Mouse (Mus musculus) hindbrain, embryonic 15.5 days (tissue): Measurements from ENCODE around the gene Gm45717. TPM values are rescaled to one million over a fixed set of nuclear protein-coding genes. Genes with fewer than 3 reads are reported as not detected.
A peak's percentile ranks its signal among the peaks of the same experiment; 100 is the strongest.

Source experiments
- ATAC-seq: fragments of 200-750 bp; cut with Nextera tagmentation; 2 replicates; pipeline ENCODE4 v1.8.0; 2017; ENCODE audit warnings: low read depth, moderate number of reproducible peaks, moderate TSS enrichment; ENCODE audit not compliant: low FRiP score
- H3K27ac ChIP-seq: fragments of 300-500 bp; sonication (generic); replicated peaks from 2 replicates; pipeline ENCODE4 v1.5.1; 2015; ENCODE audit warnings: mild to moderate bottlenecking, inconsistent platforms
- H3K27me3 ChIP-seq: fragments of 300-500 bp; sonication (generic); 2 replicates; pipeline ENCODE4 v1.6.1; 2015; ENCODE audit warnings: control low read depth, inconsistent platforms
- H3K36me3 ChIP-seq: fragments of 300-500 bp; sonication (generic); 2 replicates; pipeline ENCODE4 v1.6.1; 2015; ENCODE audit warnings: control low read depth, inconsistent platforms
- H3K4me1 ChIP-seq: fragments of 300-500 bp; sonication (generic); replicated peaks from 2 replicates; pipeline ENCODE4 v1.6.1; 2015; ENCODE audit warnings: control low read depth, inconsistent platforms
- H3K4me2 ChIP-seq: fragments of 300-500 bp; sonication (generic); 2 replicates; pipeline ENCODE4 v1.6.1; 2015; ENCODE audit warnings: moderate library complexity, mild to moderate bottlenecking, inconsistent platforms
- H3K4me3 ChIP-seq: fragments of 300-500 bp; sonication (generic); 2 replicates; pipeline ENCODE4 v1.5.1; 2015; ENCODE audit warnings: mild to moderate bottlenecking, inconsistent platforms
- H3K9ac ChIP-seq: fragments of 300-500 bp; sonication (generic); 2 replicates; pipeline ENCODE4 v1.6.1; 2015; ENCODE audit warnings: inconsistent platforms
- H3K9me3 ChIP-seq: fragments of 300-500 bp; sonication (generic); 2 replicates; pipeline ENCODE4 v1.6.1; 2016; ENCODE audit warnings: control low read depth, inconsistent platforms
- WGBS: fragments of 180-500 bp; shearing (Covaris S2); methylation state at CpG from one replicate; pipeline ENCODE4 v1.1.7; 2015; 5-methylcytosine and 5-hydroxymethylcytosine counted together
- polyA plus RNA-seq: library from polyadenylated mRNA; unstranded; fragments of >200 nt; fragmentation: Nextera tagmentation; extraction: Ambion mirVana; gene quantifications from 2 replicates; pipeline ENCODE4 v1.2.1, GENCODE M21; 2015

The Gm45717 gene
- polyA plus RNA-seq, 1 experiment from 2014 or later = not detected

DNA sequence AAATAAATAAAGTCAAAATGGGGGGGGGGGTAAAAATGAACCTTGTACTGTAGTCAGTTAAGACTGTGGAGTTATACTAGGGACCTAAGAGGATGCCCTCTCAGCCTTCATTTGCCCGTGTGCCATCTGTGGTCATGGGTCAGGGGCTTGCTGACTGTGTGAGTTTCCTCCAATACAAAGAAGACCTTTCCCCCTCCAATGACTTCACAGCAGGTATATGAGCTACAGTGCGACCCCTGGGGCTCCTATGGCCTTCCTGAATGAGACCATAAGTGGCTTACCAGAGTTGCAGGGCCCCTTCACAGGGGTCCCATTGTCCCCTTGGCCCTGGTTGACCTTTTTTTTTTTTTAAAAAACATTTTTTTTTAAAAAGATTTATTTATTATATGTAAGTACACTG is 5.7 kb upstream of the Gm45717 start:
- no peaks in the 10 kb centered on the region for H3K9me3 ChIP-seq
- H3K27me3 ChIP-seq = no peaks in the 10 kb centered on the region
- no peak overlapping the region for H3K4me3 ChIP-seq
- H3K36me3 ChIP-seq = no peaks in the 10 kb centered on the region
- WGBS = 58% methylated on average over 2 of the region's 2 CpGs
- H3K4me2 ChIP-seq = no peak overlapping the region
- no peak overlapping the region for H3K27ac ChIP-seq
- no peak for ATAC-seq
- H3K4me1 ChIP-seq = no peaks in the 10 kb centered on the region
- H3K9ac ChIP-seq = no peak overlapping the region

DNA sequence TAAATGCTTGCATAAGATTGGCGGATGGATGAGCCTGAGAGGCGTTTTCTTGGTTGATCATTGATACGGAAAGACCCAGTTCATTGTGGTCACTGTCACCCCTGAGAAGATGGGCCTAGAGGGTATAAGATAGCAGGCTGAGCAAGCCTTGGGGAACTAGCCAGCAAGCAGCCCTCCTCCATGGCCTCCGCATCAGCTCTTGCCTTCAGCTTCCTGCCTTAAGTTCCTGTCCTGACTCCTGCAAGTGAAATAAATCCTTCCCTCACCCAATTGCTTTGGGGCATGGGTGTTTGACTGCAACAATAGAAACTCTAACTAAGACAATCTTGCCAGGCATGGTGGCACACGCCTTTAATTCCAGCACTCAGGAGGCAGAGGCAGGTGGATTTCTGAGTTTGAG is 4.3 kb upstream of the Gm45717 start:
- Histone ChIP-seq H3K27me3 (no peaks in the 10 kb centered on the region), H3K4me3 (no peak overlapping the region), H3K36me3 (no peaks in the 10 kb centered on the region), H3K27ac (no peak overlapping the region), H3K9me3 (no peaks in the 10 kb centered on the region), H3K4me2 (no peak overlapping the region), H3K4me1 (0 out of 2 replicates have a peak, but pooled peaks cover 5% of the 10 kb centered on the region), H3K9ac (no peak overlapping the region)
- WGBS = 50% methylated on average over 5 of the region's 5 CpGs
- no peak for ATAC-seq

DNA sequence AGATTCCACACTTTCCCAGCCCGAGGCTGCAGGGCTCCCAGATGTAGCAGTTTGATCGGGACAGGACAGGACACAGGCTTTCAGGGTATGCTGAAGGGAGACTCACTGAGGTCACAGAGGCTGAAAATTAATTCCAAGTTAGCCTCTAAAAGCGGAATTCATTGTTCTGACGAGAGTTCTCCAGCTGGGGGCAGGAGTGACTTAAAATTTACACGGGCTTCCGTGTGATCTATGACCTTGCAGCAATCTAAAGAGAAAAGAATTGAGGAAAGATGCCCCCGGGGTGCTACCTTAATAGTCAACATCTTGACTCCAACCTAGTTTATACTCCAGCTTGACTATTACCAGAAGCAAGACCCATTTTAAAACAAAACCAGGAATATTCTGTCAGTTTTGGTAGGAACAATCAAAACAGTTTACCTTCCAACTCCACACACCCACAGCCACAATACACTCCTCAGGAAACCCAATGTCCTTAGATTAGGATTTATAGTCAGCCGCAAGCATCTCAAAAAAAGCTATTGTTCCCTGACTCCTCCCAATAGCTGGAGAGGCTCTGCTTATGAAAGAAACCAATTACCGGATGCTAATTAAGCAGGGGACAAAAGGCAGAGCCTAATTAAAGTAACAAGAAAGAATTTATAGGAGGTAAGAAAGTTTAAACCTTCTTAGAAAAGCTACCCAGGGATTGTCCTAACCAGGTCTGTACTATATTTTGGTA is 3.6 kb upstream of the Gm45717 start:
- Histone ChIP-seq H3K36me3 (no peaks in the 10 kb centered on the region), H3K27me3 (no peaks in the 10 kb centered on the region), H3K4me1 (0 out of 2 replicates have a peak, but pooled peaks cover 9% of the 10 kb centered on the region), H3K4me2 (no peak overlapping the region), H3K4me3 (no peak overlapping the region), H3K9me3 (no peaks in the 10 kb centered on the region), H3K27ac (no peak overlapping the region), H3K9ac (no peak overlapping the region)
- no peak for ATAC-seq
- 4% methylated on average over 9 of the region's 9 CpGs for WGBS

DNA sequence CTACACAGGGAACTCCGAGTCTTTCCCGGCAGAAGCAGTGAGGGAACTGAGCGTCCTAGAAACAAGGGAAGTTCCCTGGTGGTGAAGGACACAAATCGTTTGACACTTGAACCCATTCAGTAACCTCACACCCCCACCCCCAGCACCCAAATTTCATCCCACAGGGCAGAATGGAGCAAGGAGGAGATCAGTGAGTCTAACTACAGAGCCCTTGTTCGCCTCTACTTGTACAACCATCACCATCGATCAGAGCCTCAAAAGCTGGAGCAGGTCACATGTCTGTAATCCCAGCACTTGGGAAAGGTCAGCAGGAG is 776 bp upstream of the Gm45717 start:
- WGBS = 61% methylated on average over 6 of the region's 6 CpGs
- H3K36me3 ChIP-seq = no peaks in the 10 kb centered on the region
- no peak overlapping the region for H3K4me2 ChIP-seq
- no peaks in the 10 kb centered on the region for H3K27me3 ChIP-seq
- no peak overlapping the region for H3K9ac ChIP-seq
- no peak for ATAC-seq
- no peaks in the 10 kb centered on the region for H3K9me3 ChIP-seq
- no peak overlapping the region for H3K4me3 ChIP-seq
- H3K27ac ChIP-seq = no peak overlapping the region
- H3K4me1 ChIP-seq = 0 out of 2 replicates have a peak, but pooled peaks cover 12% of the 10 kb centered on the region

DNA sequence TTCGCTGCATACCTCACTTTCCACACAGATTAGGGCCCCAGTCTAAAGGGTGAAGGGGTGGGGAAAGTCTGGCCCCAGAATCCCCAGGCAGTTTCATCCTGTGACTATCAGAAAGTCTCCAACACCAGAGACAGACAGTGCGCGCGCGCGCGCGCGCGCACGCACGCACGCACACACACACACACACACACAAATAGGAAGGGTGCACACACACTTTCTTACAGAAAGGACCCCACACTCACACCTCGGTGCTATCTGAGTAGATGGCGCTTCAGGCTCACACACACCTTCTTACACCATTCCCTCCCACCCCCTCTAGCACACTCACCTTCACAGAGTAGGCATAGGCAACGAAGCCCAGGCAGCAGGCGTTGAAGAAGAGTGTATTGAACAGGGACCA is 395 bp downstream of the Gm45717 start:
- no peaks in the 10 kb centered on the region for H3K36me3 ChIP-seq
- H3K27ac ChIP-seq = 0 out of 2 replicates have a peak overlapping the region, but pooled peaks have one; percentile 15
- peak; percentile 49 for ATAC-seq
- no peaks in the 10 kb centered on the region for H3K9me3 ChIP-seq
- H3K9ac ChIP-seq = peak overlapping the region; percentile 34
- H3K4me3 ChIP-seq = peak overlapping the region; percentile 29
- H3K4me1 ChIP-seq = peaks cover 19% of the 10 kb centered on the region; the same call in 1 of the 2 replicates
- peak overlapping the region; percentile 62 for H3K4me2 ChIP-seq
- 12% methylated on average over 17 of the region's 17 CpGs for WGBS
- no peaks in the 10 kb centered on the region for H3K27me3 ChIP-seq

DNA sequence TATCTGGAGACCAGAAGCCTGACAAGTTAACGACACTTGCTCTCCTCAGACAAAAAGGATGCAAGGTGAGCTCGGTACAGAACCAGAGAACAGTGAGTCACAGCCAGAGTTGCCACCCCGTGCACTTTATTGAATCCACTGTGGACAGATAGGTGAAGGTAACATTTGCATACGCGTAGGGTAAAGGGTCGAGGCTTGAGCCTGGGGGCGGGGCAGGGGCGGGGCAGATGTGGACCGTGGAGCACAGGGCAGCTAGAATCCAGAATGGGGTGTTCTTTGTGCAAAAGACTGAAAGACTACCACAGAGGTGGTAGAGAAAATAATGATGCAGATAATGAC is 1.0 kb downstream of the Gm45717 start:
- Histone ChIP-seq H3K27ac (no peak overlapping the region), H3K27me3 (no peaks in the 10 kb centered on the region), H3K36me3 (no peaks in the 10 kb centered on the region), H3K4me3 (peak overlapping the region; percentile 29), H3K4me2 (peak overlapping the region; percentile 62), H3K4me1 (peaks cover 19% of the 10 kb centered on the region; the same call in 1 of the 2 replicates), H3K9me3 (no peaks in the 10 kb centered on the region), H3K9ac (no peak overlapping the region)
- ATAC-seq = no peak
- WGBS = 22% methylated on average over 9 of the region's 9 CpGs

DNA sequence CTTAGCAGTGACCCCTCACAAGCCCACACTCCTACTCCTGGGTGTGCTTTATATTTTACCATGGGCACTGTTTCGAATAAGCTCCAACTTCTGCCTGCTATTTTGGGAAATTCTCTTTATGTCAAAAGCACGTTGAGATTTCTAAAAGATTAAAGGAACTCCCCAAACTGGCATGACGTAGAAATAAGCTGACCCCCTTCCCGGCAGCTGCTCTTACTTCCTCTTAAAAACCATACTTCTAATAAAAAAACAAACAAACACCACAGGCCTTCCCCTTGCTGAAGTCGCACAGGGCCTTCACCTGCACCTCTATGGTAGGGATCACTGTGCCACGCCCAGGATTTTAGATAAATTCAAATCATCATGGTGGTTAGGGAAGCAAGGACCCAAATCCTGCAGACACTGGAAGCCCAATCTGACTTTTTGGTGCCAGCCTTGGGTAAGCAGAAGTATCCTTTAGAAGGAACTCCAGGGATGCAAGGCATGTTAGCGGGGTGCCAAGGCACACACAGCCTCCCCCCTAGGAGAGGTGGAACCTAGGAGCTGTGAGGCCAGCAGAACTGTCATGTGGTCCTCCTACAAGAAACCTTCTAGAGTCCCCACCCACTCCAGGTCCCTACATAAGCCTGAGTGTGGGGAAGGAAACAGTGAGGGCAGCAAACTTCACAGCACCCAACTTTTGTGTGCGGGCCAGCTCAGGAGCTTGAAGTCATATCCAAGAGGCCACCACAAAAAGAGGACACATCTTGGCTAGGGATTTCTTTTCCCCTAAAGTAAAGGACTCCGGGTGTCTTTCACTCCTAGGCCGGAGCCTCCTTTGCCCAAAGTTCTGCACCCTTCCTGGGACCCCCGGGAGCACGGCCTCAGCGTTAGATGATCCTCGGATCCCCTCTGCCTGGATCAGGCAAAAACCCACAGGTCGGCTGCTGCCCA is 1.7 kb downstream of the Gm45717 start:
- peak overlapping the region; percentile 29; the same call in 1 of the 2 replicates for H3K4me3 ChIP-seq

DNA sequence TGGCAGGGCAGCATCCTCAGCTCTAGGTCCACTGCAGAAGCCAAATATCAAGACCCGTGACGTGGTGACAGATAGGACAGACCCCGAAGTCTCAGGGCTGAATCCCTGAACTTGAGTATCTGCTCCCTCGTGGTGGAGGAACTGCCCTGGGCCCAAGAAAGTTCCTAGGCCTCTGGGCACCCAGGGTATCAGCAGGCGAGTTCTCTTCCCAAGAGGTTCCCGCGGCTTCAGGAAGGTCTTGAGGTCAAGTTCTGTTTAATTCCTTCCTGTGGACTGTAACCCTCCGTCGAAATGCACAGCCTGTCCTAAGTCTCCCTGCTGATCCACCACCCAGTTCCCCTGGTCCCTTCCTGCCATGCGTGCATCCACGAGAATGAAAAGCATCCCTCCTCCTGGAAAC is 2.6 kb downstream of the Gm45717 start:
- Histone ChIP-seq H3K9me3 (no peaks in the 10 kb centered on the region), H3K27ac (no peak overlapping the region), H3K36me3 (no peaks in the 10 kb centered on the region), H3K9ac (no peak overlapping the region), H3K27me3 (no peaks in the 10 kb centered on the region), H3K4me1 (peaks cover 19% of the 10 kb centered on the region; the same call in 1 of the 2 replicates), H3K4me2 (no peak overlapping the region), H3K4me3 (no peak overlapping the region)
- WGBS = 90% methylated on average over 11 of the region's 11 CpGs
- no peak for ATAC-seq

More for the DNA sequence above, 1.7 kb downstream of the Gm45717 start:
- 71% methylated on average over 15 of the region's 15 CpGs for WGBS
- Histone ChIP-seq H3K4me1 (peaks cover 19% of the 10 kb centered on the region; the same call in 1 of the 2 replicates), H3K9me3 (no peaks in the 10 kb centered on the region), H3K4me2 (peak overlapping the region; percentile 62), H3K27me3 (no peaks in the 10 kb centered on the region), H3K27ac (no peak overlapping the region), H3K36me3 (no peaks in the 10 kb centered on the region), H3K9ac (no peak overlapping the region)
- ATAC-seq = no peak

DNA sequence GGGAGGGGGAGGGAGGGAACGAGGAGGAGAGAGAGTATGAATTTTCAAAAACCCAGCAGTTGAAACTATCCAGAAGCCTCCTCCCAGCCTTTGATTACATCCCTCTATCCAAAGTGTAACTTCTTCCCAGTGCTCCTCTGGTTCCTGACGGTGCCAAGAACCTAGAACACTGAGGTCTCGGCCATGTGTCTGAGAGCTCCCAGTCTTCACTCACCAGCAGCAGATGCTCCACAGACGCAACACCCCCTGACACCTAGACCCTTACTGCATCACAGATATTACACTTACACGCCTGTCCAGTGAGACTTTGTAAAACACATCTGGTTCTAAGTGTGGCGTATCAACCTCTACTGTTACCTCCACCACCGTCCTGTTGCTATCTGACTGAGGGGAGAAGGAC is 3.3 kb downstream of the Gm45717 start:
- H3K4me2 ChIP-seq = no peak overlapping the region
- H3K4me3 ChIP-seq = no peak overlapping the region
- WGBS = 89% methylated on average over 7 of the region's 7 CpGs
- H3K9me3 ChIP-seq = no peaks in the 10 kb centered on the region
- H3K9ac ChIP-seq = no peak overlapping the region
- ATAC-seq = no peak
- H3K27ac ChIP-seq = no peak overlapping the region
- H3K27me3 ChIP-seq = no peaks in the 10 kb centered on the region
- no peaks in the 10 kb centered on the region for H3K36me3 ChIP-seq
- H3K4me1 ChIP-seq = peaks cover 19% of the 10 kb centered on the region; the same call in 1 of the 2 replicates

DNA sequence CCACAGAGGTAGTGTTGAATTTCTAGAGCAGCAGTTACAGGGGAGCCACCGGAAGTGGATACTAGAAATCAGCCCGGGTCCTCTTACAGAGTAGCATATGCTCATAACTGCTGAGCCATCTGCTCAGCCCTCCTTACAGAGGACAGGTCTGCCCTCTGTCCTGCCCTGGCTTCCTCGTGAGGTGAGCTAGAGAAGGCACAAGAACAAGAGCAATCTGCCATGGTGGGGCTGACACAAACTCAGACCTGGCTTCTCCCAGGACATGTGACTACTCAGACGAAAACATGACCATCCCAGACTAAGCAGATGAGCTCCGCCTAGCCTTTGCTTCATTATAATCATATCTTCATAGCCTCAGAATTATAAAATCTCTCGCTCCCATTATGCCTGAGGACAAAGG is 4.0 kb downstream of the Gm45717 start:
- Histone ChIP-seq H3K4me2 (no peak overlapping the region), H3K27me3 (no peaks in the 10 kb centered on the region), H3K27ac (no peak overlapping the region), H3K36me3 (no peaks in the 10 kb centered on the region), H3K9me3 (no peaks in the 10 kb centered on the region), H3K4me3 (no peak overlapping the region), H3K4me1 (peaks cover 19% of the 10 kb centered on the region; the same call in 1 of the 2 replicates), H3K9ac (no peak overlapping the region)
- no peak for ATAC-seq
- 87% methylated on average over 6 of the region's 6 CpGs for WGBS

DNA sequence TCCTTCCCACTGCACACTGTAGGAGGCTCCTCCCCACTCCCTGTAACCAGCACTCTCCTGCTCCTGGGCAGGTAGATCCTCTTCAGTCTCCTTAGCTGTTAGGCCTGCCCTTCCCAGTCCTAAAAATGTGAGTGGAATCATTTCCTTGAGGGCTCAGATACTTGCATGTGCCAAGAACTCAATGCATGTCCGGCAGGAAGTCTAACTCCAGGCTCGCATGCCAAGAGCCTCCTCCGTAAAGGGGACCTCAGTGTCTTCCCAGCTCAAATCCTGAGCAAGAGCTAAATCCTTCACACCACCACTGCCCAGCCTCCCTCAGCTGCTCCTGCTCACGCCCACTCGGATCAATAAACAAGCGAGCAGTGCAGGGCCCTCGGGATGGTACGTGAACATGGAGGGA is 4.7 kb downstream of the Gm45717 start:
- ATAC-seq = no peak
- H3K4me3 ChIP-seq = no peak overlapping the region
- no peak overlapping the region for H3K9ac ChIP-seq
- no peak overlapping the region for H3K4me2 ChIP-seq
- peaks cover 19% of the 10 kb centered on the region; the same call in 1 of the 2 replicates for H3K4me1 ChIP-seq
- H3K36me3 ChIP-seq = no peaks in the 10 kb centered on the region
- WGBS = 53% methylated on average over 8 of the region's 8 CpGs
- no peaks in the 10 kb centered on the region for H3K9me3 ChIP-seq
- H3K27ac ChIP-seq = no peak overlapping the region
- no peaks in the 10 kb centered on the region for H3K27me3 ChIP-seq

DNA sequence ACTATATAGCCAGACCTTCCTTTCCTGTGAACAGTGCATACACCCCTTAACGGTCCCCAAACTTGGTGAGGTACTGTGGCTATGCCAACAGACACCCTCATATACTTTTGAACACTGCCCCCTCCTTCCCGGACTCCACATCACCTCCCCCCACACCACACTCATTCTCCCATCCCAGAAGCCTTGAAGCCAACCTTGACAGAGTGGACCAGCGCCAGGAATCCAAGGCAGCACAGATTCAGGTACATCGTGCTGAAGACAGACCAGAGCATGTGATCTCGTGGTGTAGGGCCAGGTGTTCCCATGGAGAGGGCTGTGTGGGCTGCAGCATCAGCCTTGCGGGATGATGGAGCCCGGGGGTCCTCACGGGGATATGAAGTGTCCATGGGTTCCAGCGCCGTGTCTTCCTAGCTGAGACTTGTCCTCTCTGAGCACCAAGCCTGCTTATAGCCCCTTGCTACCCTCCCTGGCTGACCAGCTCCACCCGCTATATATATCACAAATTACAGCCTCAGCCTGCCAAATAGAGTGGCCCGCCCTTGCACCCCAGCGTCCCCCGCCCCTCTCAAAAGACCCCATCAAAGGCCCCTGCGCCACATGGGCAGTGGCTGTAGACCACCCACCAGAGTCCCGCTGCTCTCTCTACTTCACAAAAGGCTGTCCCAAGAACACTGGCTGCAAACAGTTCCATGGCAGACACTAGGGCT is 5.8 kb downstream of the Gm45717 start, which contains the start of gene Ifitm5:
TSS of gene Ifitm5 (minus strand) at position 468 of the 707 bp plus-strand sequence.
- Histone ChIP-seq H3K9me3 (no peaks in the 10 kb centered on the region), H3K27ac (no peak within 1 kb of the TSS)

More for the DNA sequence above, 5.8 kb downstream of the Gm45717 start, which contains the start of gene Ifitm5:
- H3K27me3 ChIP-seq = no peaks in the 10 kb centered on the region
- no peaks in the 10 kb centered on the region for H3K36me3 ChIP-seq
- no peak for ATAC-seq
- H3K9ac ChIP-seq = no peak within 1 kb of the TSS
- H3K4me2 ChIP-seq = no peak within 1 kb of the TSS
- H3K4me3 ChIP-seq = no peak within 1 kb of the TSS
- 76% methylated on average over 16 of the region's 16 CpGs for WGBS
- H3K4me1 ChIP-seq = peaks cover 14% of the 10 kb centered on the region; the same call in 1 of the 2 replicates
